Mouse (Mus musculus) hindbrain, embryonic 10.5 days (tissue): ENCODE measurements at regions not wholly inside any gene's neighbourhood (a gene's known extent, or its start where the extent isn't known, plus 50 kb on each side); places are given as distances from the start of the nearest gene placed in this dataset.

Experiments
- DNase-seq: peaks from one replicate; pipeline ENCODE4 v3.0.0-alpha.2; 2017; ENCODE audit warnings: low spot score
- H3K27ac ChIP-seq: fragments of 300-500 bp; sonication (generic); 2 replicates; pipeline ENCODE4 v1.5.1; 2016; ENCODE audit warnings: mild to moderate bottlenecking, moderate library complexity
- H3K27me3 ChIP-seq: fragments of 300-500 bp; sonication (generic); 2 replicates; pipeline ENCODE4 v1.6.1; 2016; ENCODE audit warnings: mild to moderate bottlenecking; ENCODE audit not compliant: poor library complexity, insufficient read depth, severe bottlenecking
- H3K36me3 ChIP-seq: fragments of 300-500 bp; sonication (generic); 2 replicates; pipeline ENCODE4 v1.6.1; 2016; ENCODE audit warnings: mild to moderate bottlenecking, moderate library complexity
- H3K4me1 ChIP-seq: fragments of 300-500 bp; sonication (generic); replicated peaks from 2 replicates; pipeline ENCODE4 v1.6.1; 2016; ENCODE audit warnings: mild to moderate bottlenecking
- H3K4me3 ChIP-seq: fragments of 300-500 bp; sonication (generic); 2 replicates; pipeline ENCODE4 v1.5.1; 2016; ENCODE audit warnings: mild to moderate bottlenecking, moderate library complexity
- H3K9me3 ChIP-seq: fragments of 300-500 bp; sonication (generic); 2 replicates; pipeline ENCODE4 v1.6.1; 2016; ENCODE audit warnings: mild to moderate bottlenecking, moderate library complexity
- WGBS: fragments of 180-500 bp; shearing (Covaris S2); methylation state at CpG from one replicate; pipeline ENCODE4 v1.1.7; 2016; 5-methylcytosine and 5-hydroxymethylcytosine counted together

GRCm38 (mm10) chr12:26244701-26245100 lies 170.4 kb downstream of the Rnf144a start:
- Histone ChIP-seq H3K4me3 (no peak overlapping the region), H3K9me3 (no peaks in the 10 kb centered on the region), H3K27ac (no peak overlapping the region), H3K4me1 (0 out of 2 replicates have a peak, but pooled peaks cover 5% of the 10 kb centered on the region), H3K27me3 (no peaks in the 10 kb centered on the region), H3K36me3 (no peaks in the 10 kb centered on the region)
- no peak for DNase-seq
- WGBS: 93% methylated on average over 6 of the region's 6 CpGs

GRCm38 (mm10) chr12:26227557-26228020 lies 187.5 kb downstream of the Rnf144a start:
- Histone ChIP-seq H3K9me3 (no peaks in the 10 kb centered on the region), H3K27ac (no peak overlapping the region), H3K36me3 (no peaks in the 10 kb centered on the region), H3K27me3 (no peaks in the 10 kb centered on the region), H3K4me1 (no peaks in the 10 kb centered on the region), H3K4me3 (no peak overlapping the region)
- WGBS: 80% methylated on average over 15 of the region's 15 CpGs
- no peak for DNase-seq

GRCm38 (mm10) chr12:26226363-26226762 lies 188.7 kb downstream of the Rnf144a start:
- H3K4me3 ChIP-seq: no peak overlapping the region
- 21% methylated on average over 2 of the region's 2 CpGs for WGBS
- H3K27me3 ChIP-seq: no peaks in the 10 kb centered on the region
- no peaks in the 10 kb centered on the region for H3K4me1 ChIP-seq
- DNase-seq: no peak
- no peak overlapping the region; the same call in 1 of the 2 replicates for H3K27ac ChIP-seq
- no peaks in the 10 kb centered on the region for H3K9me3 ChIP-seq
- no peaks in the 10 kb centered on the region for H3K36me3 ChIP-seq

GRCm38 (mm10) chr12:26212447-26212846 lies 202.6 kb downstream of the Rnf144a start:
- DNase-seq: no peak
- 68% methylated on average over 1 of the region's 1 CpGs for WGBS
- no peaks in the 10 kb centered on the region for H3K27me3 ChIP-seq
- H3K9me3 ChIP-seq: no peaks in the 10 kb centered on the region
- no peak overlapping the region for H3K27ac ChIP-seq
- no peaks in the 10 kb centered on the region for H3K36me3 ChIP-seq
- H3K4me1 ChIP-seq: peaks cover 14% of the 10 kb centered on the region; the same call in 1 of the 2 replicates
- H3K4me3 ChIP-seq: no peak overlapping the region

- 67% methylated on average over 10 of the region's 10 CpGs for WGBS
- H3K4me1 ChIP-seq: peaks cover 14% of the 10 kb centered on the region; the same call in 1 of the 2 replicates
- H3K9me3 ChIP-seq: no peaks in the 10 kb centered on the region
- no peaks in the 10 kb centered on the region for H3K36me3 ChIP-seq
- no peak overlapping the region for H3K4me3 ChIP-seq
- no peak for DNase-seq
- H3K27me3 ChIP-seq: no peaks in the 10 kb centered on the region
- no peak overlapping the region for H3K27ac ChIP-seq
Observed at GRCm38 (mm10) chr12:26211423-26211822, 203.6 kb downstream of the Rnf144a start.

- peaks cover 14% of the 10 kb centered on the region; the same call in 1 of the 2 replicates for H3K4me1 ChIP-seq
- no peaks in the 10 kb centered on the region for H3K36me3 ChIP-seq
- H3K9me3 ChIP-seq: no peaks in the 10 kb centered on the region
- DNase-seq: no peak
- H3K27ac ChIP-seq: no peak overlapping the region
- WGBS: 87% methylated on average over 4 of the region's 4 CpGs
- H3K4me3 ChIP-seq: no peak overlapping the region
- H3K27me3 ChIP-seq: no peaks in the 10 kb centered on the region
Observed at GRCm38 (mm10) chr12:26206751-26207150, 208.3 kb downstream of the Rnf144a start.

- H3K4me1 ChIP-seq: peaks cover 8% of the 10 kb centered on the region; the same call in 1 of the 2 replicates
- no peaks in the 10 kb centered on the region for H3K27me3 ChIP-seq
- 93% methylated on average over 8 of the region's 8 CpGs for WGBS
Observed at GRCm38 (mm10) chr12:26206036-26206435, 209.0 kb downstream of the Rnf144a start.

GRCm38 (mm10) chr12:26191982-26192576 lies 223.0 kb downstream of the Rnf144a start:
- no peak for DNase-seq
- H3K9me3 ChIP-seq: no peaks in the 10 kb centered on the region
- no peak overlapping the region for H3K4me3 ChIP-seq
- H3K4me1 ChIP-seq: peaks cover 16% of the 10 kb centered on the region
- no peaks in the 10 kb centered on the region for H3K36me3 ChIP-seq
- no peaks in the 10 kb centered on the region for H3K27me3 ChIP-seq
- H3K27ac ChIP-seq: no peak overlapping the region; the same call in 1 of the 2 replicates
- WGBS: 34% methylated on average over 4 of the region's 4 CpGs

More at GRCm38 (mm10) chr12:26206036-26206435, 209.0 kb downstream of the Rnf144a start:
- DNase-seq: no peak
- Histone ChIP-seq H3K9me3 (no peaks in the 10 kb centered on the region), H3K4me3 (no peak overlapping the region), H3K36me3 (no peaks in the 10 kb centered on the region), H3K27ac (no peak overlapping the region)

- DNase-seq: peak; percentile 14
- WGBS: 41% methylated on average over 15 of the region's 15 CpGs
- no peaks in the 10 kb centered on the region for H3K36me3 ChIP-seq
- no peaks in the 10 kb centered on the region for H3K27me3 ChIP-seq
- peaks cover 16% of the 10 kb centered on the region for H3K4me1 ChIP-seq
- no peak overlapping the region for H3K4me3 ChIP-seq
- H3K27ac ChIP-seq: 0 out of 2 replicates have a peak overlapping the region, but pooled peaks have one; percentile 45
- no peaks in the 10 kb centered on the region for H3K9me3 ChIP-seq
Observed at GRCm38 (mm10) chr12:26191268-26191981, 223.6 kb downstream of the Rnf144a start.

GRCm38 (mm10) chr12:26188996-26189395 lies 226.1 kb downstream of the Rnf144a start:
- Histone ChIP-seq H3K4me3 (no peak overlapping the region), H3K36me3 (no peaks in the 10 kb centered on the region), H3K27me3 (no peaks in the 10 kb centered on the region), H3K27ac (no peak overlapping the region), H3K9me3 (no peaks in the 10 kb centered on the region), H3K4me1 (peaks cover 16% of the 10 kb centered on the region)
- WGBS: 61% methylated on average over 2 of the region's 2 CpGs
- DNase-seq: no peak

- Histone ChIP-seq H3K27me3 (no peaks in the 10 kb centered on the region), H3K36me3 (no peaks in the 10 kb centered on the region), H3K4me1 (peaks cover 12% of the 10 kb centered on the region), H3K27ac (no peak overlapping the region), H3K9me3 (no peaks in the 10 kb centered on the region), H3K4me3 (no peak overlapping the region)
- no peak for DNase-seq
- 87% methylated on average over 8 of the region's 8 CpGs for WGBS
Observed at GRCm38 (mm10) chr12:26187091-26187862, 227.8 kb downstream of the Rnf144a start.

GRCm38 (mm10) chr12:26184701-26185460 lies 230.2 kb downstream of the Rnf144a start:
- WGBS: 93% methylated on average over 5 of the region's 5 CpGs

More at GRCm38 (mm10) chr12:26184701-26185460, 230.2 kb downstream of the Rnf144a start:
- Histone ChIP-seq H3K4me1 (peaks cover 5% of the 10 kb centered on the region; the same call in 1 of the 2 replicates), H3K9me3 (no peaks in the 10 kb centered on the region), H3K27ac (no peak overlapping the region), H3K4me3 (no peak overlapping the region), H3K27me3 (no peaks in the 10 kb centered on the region), H3K36me3 (no peaks in the 10 kb centered on the region)
- DNase-seq: no peak
